Mouse (Mus musculus): ENCODE data around the gene Gm14124. TPM values are rescaled to one million over a fixed set of nuclear protein-coding genes. Genes with fewer than 3 reads are reported as not detected.
A peak's percentile ranks its signal among the peaks of the same experiment; 100 is the strongest.
"Not testable (repeated sequence)": the region's sequence is repeated elsewhere in the genome, so short reads cannot be mapped to it uniquely, and the experiment has no call there.

Gm14124 gene
- total RNA-seq (2021): not detected
- long read RNA-seq, experiment 1: 0 reads
- long read RNA-seq, experiment 2: 0 reads

DNA sequence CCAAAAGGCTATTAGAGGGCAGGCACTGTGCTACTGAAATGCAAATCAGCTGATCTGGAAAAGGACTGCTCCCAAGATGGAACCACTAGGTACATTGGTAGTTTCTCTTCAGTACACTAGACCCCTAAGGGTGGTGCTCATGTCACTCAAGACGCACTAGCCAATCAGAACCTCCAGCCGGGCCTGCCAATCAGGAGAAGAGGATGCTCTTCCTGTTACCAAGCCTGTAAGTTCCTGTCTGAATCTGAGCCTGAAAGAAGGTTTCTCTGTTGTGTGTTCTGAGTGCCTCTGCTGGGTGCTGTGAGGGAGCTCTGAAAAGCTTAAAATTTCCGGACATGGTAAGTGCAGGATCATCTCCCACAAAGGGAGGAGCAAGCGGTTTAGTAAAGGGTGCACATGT, at the start of gene Gm14124:
Gene Gm14124 (plus strand): TSS at position 227 of the 400 bp plus-strand sequence.
- DNase-seq: not testable (repeated sequence)

GRCm38 (mm10) chr2:150217600-150218362, 39.5 kb upstream of the Gm14124 start, which contains the start of gene Zfp937:
Gene Zfp937, plus strand, starts transcription at chr2:150218073.
- DNase-seq: peak; percentile 81

- not testable (repeated sequence) for DNase-seq
These were observed 39.0 kb upstream of the Gm14124 start for GRCm38 (mm10) chr2:150218363-150218725.

- DNase-seq: not testable (repeated sequence)
These were observed 34.1 kb upstream of the Gm14124 start for GRCm38 (mm10) chr2:150223263-150223662.

DNA sequence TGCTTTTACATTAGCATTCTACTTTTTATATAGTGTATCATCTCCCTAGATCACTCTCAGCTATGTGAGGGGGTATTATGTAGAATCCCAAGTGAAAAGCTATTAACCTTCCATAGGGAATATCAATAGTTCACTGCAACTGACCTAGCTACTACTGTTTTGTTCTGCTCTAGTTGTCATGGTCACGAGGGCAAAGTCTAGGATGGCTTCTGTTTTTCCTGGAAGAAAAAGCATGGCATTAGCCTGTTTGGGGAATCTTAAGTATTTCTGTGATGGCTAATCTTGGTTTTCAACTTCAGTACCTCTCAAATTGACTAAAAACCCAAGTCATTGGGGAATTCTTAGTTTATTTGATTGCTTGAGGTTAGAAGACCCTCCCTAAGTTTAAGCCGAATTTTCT, 14.1 kb upstream of the Gm14124 start:
- DNase-seq: no peak

GRCm38 (mm10) chr2:150255491-150255890, 1.8 kb upstream of the Gm14124 start, which contains the start of gene Gm21994:
Gene Gm21994, minus strand, starts transcription at chr2:150255591.
- DNase-seq: not testable (repeated sequence)

DNA sequence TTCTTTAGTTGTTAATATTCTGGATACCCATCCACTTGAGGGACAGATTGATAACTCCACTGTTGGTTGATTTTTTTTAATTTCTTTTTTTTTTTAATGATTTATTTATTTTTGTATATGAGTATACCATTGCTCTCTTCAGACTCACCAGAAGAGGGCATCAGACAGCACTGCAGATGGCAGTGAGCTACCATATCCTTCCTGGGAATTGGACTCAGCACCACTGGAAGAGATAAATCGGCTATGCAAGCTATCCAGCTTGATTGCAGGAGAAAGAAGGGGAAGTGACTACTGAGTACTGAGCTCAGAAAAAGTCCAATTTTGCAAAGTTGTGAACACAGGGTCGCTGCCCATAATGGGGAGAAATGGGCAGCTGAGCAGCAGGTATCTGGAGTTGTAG, 456 bp upstream of the Gm14124 start:
- not testable (repeated sequence) for DNase-seq

GRCm38 (mm10) chr2:150293669-150294068, 36.4 kb downstream of the Gm14124 start:
- DNase-seq: no peak

GRCm38 (mm10) chr2:150299096-150299495, 41.8 kb downstream of the Gm14124 start:
- DNase-seq: no peak

- no peak for DNase-seq
These were observed 50.0 kb downstream of the Gm14124 start for GRCm38 (mm10) chr2:150307183-150307773.

- peak; percentile 88 for DNase-seq
These were observed 53.9 kb downstream of the Gm14124 start for GRCm38 (mm10) chr2:150310952-150311884.

DNA sequence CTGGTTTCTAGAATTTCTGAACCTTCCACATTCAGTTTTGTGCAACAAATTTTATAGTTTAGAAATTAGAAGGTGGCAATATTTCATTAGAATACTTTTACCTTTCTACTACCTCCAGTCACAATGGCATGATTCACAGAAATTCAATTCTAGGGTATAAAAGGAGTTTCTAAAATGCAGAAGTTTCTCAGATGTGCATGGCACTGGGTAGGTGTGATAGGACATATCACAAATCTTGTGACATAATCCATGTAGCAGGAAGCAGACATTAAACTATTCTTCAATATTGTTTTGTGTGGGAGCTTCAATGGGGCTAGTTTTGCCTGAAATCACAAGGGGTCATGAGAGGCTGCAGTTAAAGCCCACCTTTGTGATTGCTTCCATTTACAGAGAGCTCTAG, 58.8 kb downstream of the Gm14124 start:
- no peak for DNase-seq

- DNase-seq: no peak
These were observed 61.7 kb downstream of the Gm14124 start for GRCm38 (mm10) chr2:150318973-150319372.

Other genes with a start within 250 kb of the Gm14124 start
- gene Zfp120, start 120.8 kb upstream of the Gm14124 start, total RNA-seq (2021): 1 to 10 TPM; 5.0 to 6.3 TPM
- gene Gm10770, start 77.8 kb upstream of the Gm14124 start, total RNA-seq (2021): not detected
- gene Gm14139, start 75.8 kb upstream of the Gm14124 start, total RNA-seq (2021): not detected
- gene Zfp937, start 39.4 kb upstream of the Gm14124 start, total RNA-seq (2021): 1 to 10 TPM; 1.5 to 1.8 TPM
- 1 to 10 TPM; 1.5 to 2.3 TPM for gene Gm21994, start 1.9 kb upstream of the Gm14124 start, total RNA-seq (2021)
- 1 to 10 TPM in 1 of 2 experiments, not detected in 1; 1.2 TPM for gene Gm10130, start 66.2 kb downstream of the Gm14124 start, total RNA-seq (2021)
- 1 to 10 TPM; 1.8 to 2.1 TPM for gene 3300002I08Rik, start 105.2 kb downstream of the Gm14124 start, total RNA-seq (2021)
- gene Zfp442, start 194.0 kb downstream of the Gm14124 start, total RNA-seq (2021): 1 to 10 TPM; 1.5 to 2.6 TPM
- not detected for gene Zfp345, start 227.6 kb downstream of the Gm14124 start, total RNA-seq (2021)